Mouse (Mus musculus) Patski (cell line): ENCODE measurements around the gene Aoc1. TPM values are rescaled to one million over a fixed set of nuclear protein-coding genes. Genes with fewer than 3 reads are reported as not detected.

Experiments
- ATAC-seq: fragments of 100-300 bp; one replicate; pipeline ENCODE4 v1.8.0; 2021
- CTCF ChIA-PET: fragments of 350-600 bp; sonication (Branson Sonifier 250); formaldehyde crosslinking; loops from one replicate; lab custom pipeline; 2022; ENCODE audit warnings: inconsistent platforms; lab: Charles Lee
- POLR2A ChIA-PET: fragments of 350-600 bp; sonication (Branson Sonifier 250); formaldehyde crosslinking; loops from one replicate; lab custom pipeline; 2022; ENCODE audit warnings: antibody characterized with exemption, inconsistent platforms; lab: Charles Lee
- DNase-seq: peaks from one replicate; pipeline ENCODE4 v3.0.0-alpha.2; 2011; ENCODE audit warnings: low read depth, low spot score
- H3K27me3 ChIP-seq: fragments of 371-371 bp; one replicate; pipeline ENCODE4 v1.5.1; 2021
- CTCF ChIP-seq: fragments of 100-300 bp; IDR thresholded peaks from one replicate; pipeline ENCODE4 v1.5.1; 2021
- in situ Hi-C: fragments of 300-500 bp; cut with MboI; formaldehyde crosslinking; loops from 3 replicates; pipeline ENCODE4 v1.11.1; 2018; ENCODE audit warnings: low pct_unique_long_range_greater_than_20kb, mixed read lengths
- polyA plus RNA-seq: library from polyadenylated mRNA; unstranded; gene quantifications from one replicate; pipeline ENCODE4 v1.2.3, GENCODE M21; 2021

Aoc1 gene
- polyA plus RNA-seq: 22.4 TPM

GRCm38 (mm10) chr6:48872596-48872995, at the start of gene Aoc1:
TSS of gene Aoc1 (plus strand) at chr6:48872896.
- POLR2A ChIA-PET: no interaction called here
- in situ Hi-C loops: no loop called here
- DNase-seq (no peak), ATAC-seq (no peak)
- no peaks in the 10 kb centered on the region for H3K27me3 ChIP-seq
- CTCF ChIA-PET: interaction anchor here (1.0 kb wide), 1 partner anchor 39 kb away, joined by 4 read pairs; no protein-coding TSS in a partner anchor
- no peak for TF ChIP-seq CTCF

- no peak for ATAC-seq
- no peak for DNase-seq
- no peaks in the 10 kb centered on the region for H3K27me3 ChIP-seq
- POLR2A ChIA-PET: interaction anchor here (1.3 to 1.7 kb wide), 3 partner anchors 8 to 16 kb away, joined by 3 to 8 read pairs (median 8); partner anchors contain the start of genes Tmem176a and Tmem176b
- CTCF ChIA-PET: interaction anchor here (1.2 to 14.5 kb wide), 3 partner anchors 11 to 34 kb away, joined by 3 to 112 read pairs (median 3); partner anchors contain the start of gene Tmem176b
- TF ChIP-seq CTCF: no peak
- in situ Hi-C loops: no loop called here
Observed at GRCm38 (mm10) chr6:48825016-48825415, 47.7 kb upstream of the Aoc1 start.

GRCm38 (mm10) chr6:48828976-48829375, 43.7 kb upstream of the Aoc1 start:
- no peak for TF ChIP-seq CTCF
- CTCF ChIA-PET: interaction anchor here (0.8 to 1.4 kb wide), 2 partner anchors 12 kb away, joined by 3 to 5 read pairs; partner anchors contain the start of genes Tmem176a and Tmem176b
- DNase-seq (no peak), ATAC-seq (peak; percentile 81)
- H3K27me3 ChIP-seq: no peaks in the 10 kb centered on the region
- POLR2A ChIA-PET: interaction anchor here (1.7 to 5.0 kb wide), 2 partner anchors 10 to 13 kb away, joined by 5 to 34 read pairs; partner anchors contain the start of genes Tmem176a and Tmem176b
- in situ Hi-C loops: no loop called here

- H3K27me3 ChIP-seq: no peaks in the 10 kb centered on the region
- ChIA-PET CTCF (interaction anchor here (1.2 to 1.4 kb wide), 2 partner anchors 12 to 15 kb away, joined by 4 to 5 read pairs; partner anchors contain the start of genes Tmem176a and Tmem176b), POLR2A (interaction anchor here (0.6 to 5.0 kb wide), 7 partner anchors 8 to 938 kb away, joined by 3 to 34 read pairs (median 4); partner anchors contain the start of genes Tmem176a and Tmem176b)
- TF ChIP-seq CTCF: no peak
- DNase-seq (peak; percentile 39), ATAC-seq (peak; percentile 27)
- in situ Hi-C loops: no loop called here
Observed at GRCm38 (mm10) chr6:48829651-48830050, 43.0 kb upstream of the Aoc1 start.

GRCm38 (mm10) chr6:48830241-48830640, 42.5 kb upstream of the Aoc1 start:
- ChIA-PET POLR2A (interaction anchor here (0.6 to 5.0 kb wide), 8 partner anchors 9 to 938 kb away, joined by 3 to 34 read pairs (median 4); partner anchors contain the start of genes Tmem176a and Tmem176b), CTCF (interaction anchor here (1.2 to 1.4 kb wide), 3 partner anchors 11 to 14 kb away, joined by 3 to 5 read pairs (median 4); partner anchors contain the start of genes Tmem176a and Tmem176b)
- H3K27me3 ChIP-seq: no peaks in the 10 kb centered on the region
- TF ChIP-seq CTCF: no peak
- DNase-seq (no peak), ATAC-seq (no peak)
- in situ Hi-C loops: no loop called here

- CTCF ChIA-PET: interaction anchor here (1.2 kb wide), 1 partner anchor 10 kb away, joined by 3 read pairs; the partner anchor contains the start of gene Tmem176b
- in situ Hi-C loops: no loop called here
- no peak for TF ChIP-seq CTCF
- DNase-seq: no peak
- ATAC-seq: no peak
- POLR2A ChIA-PET: interaction anchor here (1.4 to 5.0 kb wide), 2 partner anchors 9 to 11 kb away, joined by 4 to 34 read pairs; partner anchors contain the start of genes Tmem176a and Tmem176b
- H3K27me3 ChIP-seq: no peaks in the 10 kb centered on the region
Observed at GRCm38 (mm10) chr6:48831141-48831540, 41.6 kb upstream of the Aoc1 start.

- CTCF ChIA-PET: no interaction called here
Observed at GRCm38 (mm10) chr6:48832426-48832825, 40.3 kb upstream of the Aoc1 start.

GRCm38 (mm10) chr6:48833515-48833914, 39.2 kb upstream of the Aoc1 start:
- no peak for ATAC-seq
- TF ChIP-seq CTCF: no peak
- in situ Hi-C loops: no loop called here
- ChIA-PET POLR2A (interaction anchor here (2.1 kb wide), 1 partner anchor 9 kb away, joined by 8 read pairs; no protein-coding TSS in a partner anchor), CTCF (no interaction called here)
- no peak for DNase-seq
- H3K27me3 ChIP-seq: no peaks in the 10 kb centered on the region

More at GRCm38 (mm10) chr6:48832426-48832825, 40.3 kb upstream of the Aoc1 start:
- ATAC-seq (no peak), DNase-seq (no peak)
- no peak for TF ChIP-seq CTCF
- H3K27me3 ChIP-seq: no peaks in the 10 kb centered on the region
- POLR2A ChIA-PET: interaction anchor here (2.1 to 5.0 kb wide), 2 partner anchors 8 to 10 kb away, joined by 8 to 34 read pairs; partner anchors contain the start of genes Tmem176a and Tmem176b
- in situ Hi-C loops: no loop called here

GRCm38 (mm10) chr6:48835241-48835640, 37.5 kb upstream of the Aoc1 start:
- H3K27me3 ChIP-seq: no peaks in the 10 kb centered on the region
- CTCF ChIA-PET: interaction anchor here (0.8 to 2.6 kb wide), 3 partner anchors 9 to 18 kb away, joined by 3 to 9 read pairs (median 3); no protein-coding TSS in a partner anchor
- POLR2A ChIA-PET: interaction anchor here (0.7 kb wide), 1 partner anchor 10 kb away, joined by 3 read pairs; no protein-coding TSS in a partner anchor
- in situ Hi-C loops: no loop called here
- no peak for TF ChIP-seq CTCF
- DNase-seq: no peak
- no peak for ATAC-seq

GRCm38 (mm10) chr6:48836146-48836545, 36.5 kb upstream of the Aoc1 start:
- H3K27me3 ChIP-seq: no peaks in the 10 kb centered on the region
- in situ Hi-C loops: no loop called here
- ATAC-seq: no peak
- ChIA-PET POLR2A (interaction anchor here (0.7 kb wide), 1 partner anchor 11 kb away, joined by 3 read pairs; no protein-coding TSS in a partner anchor), CTCF (interaction anchor here (1.3 to 2.6 kb wide), 2 partner anchors 10 to 19 kb away, joined by 3 to 9 read pairs; no protein-coding TSS in a partner anchor)
- no peak for DNase-seq
- no peak for TF ChIP-seq CTCF
